Mouse (Mus musculus) midbrain, postnatal 0 days (tissue): Measurements from ENCODE around the gene Gmppa. TPM values are rescaled to one million over a fixed set of nuclear protein-coding genes. Genes with fewer than 3 reads are reported as not detected.

Experiments
- ATAC-seq: fragments of 200-750 bp; cut with Nextera tagmentation; 2 replicates; pipeline ENCODE4 v1.8.0; 2017; ENCODE audit warnings: moderate number of reproducible peaks, mild to moderate bottlenecking, moderate TSS enrichment, moderate library complexity; ENCODE audit not compliant: low FRiP score
- DNase-seq: peaks from one replicate; pipeline ENCODE4 v3.0.0-alpha.2; 2015; ENCODE audit warnings: low spot score
- H3K27ac ChIP-seq: fragments of 300-500 bp; sonication (generic); 2 replicates; pipeline ENCODE4 v1.5.1; 2014; ENCODE audit warnings: low read depth, mild to moderate bottlenecking, low read length, mixed read lengths
- H3K27me3 ChIP-seq: fragments of 300-500 bp; sonication (generic); 2 replicates; pipeline ENCODE4 v1.6.1; 2014; ENCODE audit warnings: low read length, control low read depth, mixed read lengths; ENCODE audit not compliant: insufficient read depth
- H3K36me3 ChIP-seq: fragments of 300-500 bp; sonication (generic); 2 replicates; pipeline ENCODE4 v1.6.1; 2014; ENCODE audit warnings: low read length, control low read depth, mixed read lengths; ENCODE audit not compliant: insufficient read depth
- H3K4me1 ChIP-seq: fragments of 300-500 bp; sonication (generic); 2 replicates; pipeline ENCODE4 v1.6.1; 2014; ENCODE audit warnings: mild to moderate bottlenecking, control low read depth, antibody characterized with exemption, low read length, mixed read lengths; ENCODE audit not compliant: insufficient read depth
- H3K4me2 ChIP-seq: fragments of 300-500 bp; sonication (generic); 2 replicates; pipeline ENCODE4 v1.6.1; 2014; ENCODE audit warnings: low read depth, mild to moderate bottlenecking, low read length, mixed read lengths; ENCODE audit not compliant: poor library complexity, severe bottlenecking
- H3K4me3 ChIP-seq: fragments of 300-500 bp; sonication (generic); 2 replicates; pipeline ENCODE4 v1.5.1; 2014; ENCODE audit warnings: low read depth, mild to moderate bottlenecking, low read length, moderate library complexity
- H3K9ac ChIP-seq: fragments of 300-500 bp; sonication (generic); replicated peaks from 2 replicates; pipeline ENCODE4 v1.6.1; 2014; ENCODE audit warnings: mild to moderate bottlenecking, low read length, moderate library complexity, mixed read lengths; ENCODE audit not compliant: poor library complexity, severe bottlenecking
- H3K9me3 ChIP-seq: fragments of 300-500 bp; sonication (generic); 2 replicates; pipeline ENCODE4 v1.6.1; 2016; ENCODE audit warnings: low read length, control low read depth
- CTCF ChIP-seq: IDR thresholded peaks from 2 replicates; pipeline ENCODE4 v1.5.1; 2016; ENCODE audit warnings: antibody characterized with exemption, mild to moderate bottlenecking
- WGBS: fragments of 180-500 bp; shearing (Covaris S2); extraction: QIAGEN DNeasy Blood & Tissue Kit; methylation state at CpG from one replicate; pipeline ENCODE4 v1.1.7; 2014; 5-methylcytosine and 5-hydroxymethylcytosine counted together
- polyA plus RNA-seq: library from polyadenylated mRNA; unstranded; fragments of >200 nt; fragmentation: Nextera tagmentation; extraction: Ambion mirVana; gene quantifications from 2 replicates; pipeline ENCODE4 v1.2.1, GENCODE M21; 2015
- total RNA-seq: library from RNA; depleted of rRNA; stranded (reverse); fragments of >200 nt; gene quantifications from 2 replicates; pipeline ENCODE4 v1.2.3, GENCODE M21; 2014; rRNA removed

Gene Gmppa
- 77.1 and 94.9 TPM in 2 replicates for total RNA-seq
- polyA plus RNA-seq: 67.4 and 76.1 TPM in 2 replicates

DNA sequence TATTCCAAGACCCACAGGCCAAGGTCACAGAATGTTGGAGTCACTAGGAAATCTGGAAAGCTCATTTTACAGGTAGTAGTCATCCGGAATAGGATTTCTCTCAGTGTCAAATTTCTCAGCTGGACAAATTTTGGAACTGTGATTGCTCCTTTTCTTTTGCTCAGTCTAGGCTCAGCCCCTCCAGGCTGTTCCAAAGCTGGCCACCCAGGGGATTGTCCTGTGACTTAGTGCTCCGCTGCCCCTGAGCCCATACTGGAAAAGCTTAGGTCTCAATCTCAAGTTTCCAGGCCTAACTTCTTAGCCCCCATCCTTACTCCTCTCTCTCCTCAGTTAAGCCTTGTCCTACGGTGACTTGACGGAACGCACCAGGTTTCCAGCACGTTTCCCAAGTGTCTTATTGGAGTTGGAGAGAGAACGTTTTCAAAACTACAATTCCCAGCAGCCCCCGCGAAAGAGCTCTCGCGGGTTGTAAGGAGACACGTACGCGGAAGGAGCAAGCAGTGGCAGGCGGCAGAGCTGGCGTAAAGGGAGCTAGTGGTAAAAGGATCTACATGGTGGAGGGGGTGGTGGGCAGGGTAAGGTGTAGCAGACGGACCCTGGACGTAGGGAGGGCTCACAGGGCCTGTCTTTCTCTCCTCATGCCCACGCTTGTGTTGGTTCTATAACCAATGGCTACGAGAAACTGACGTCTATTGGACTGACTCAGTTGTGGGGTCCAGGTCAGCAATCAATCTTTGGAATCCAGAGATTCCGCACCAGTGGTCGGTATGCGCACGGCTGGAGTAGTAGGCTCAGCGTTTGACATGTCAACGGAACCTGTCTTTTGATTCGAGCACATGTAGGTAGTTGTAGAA, at the start of gene Gmppa:
Gene Gmppa (plus strand): TSS at position 456 of the 854 bp plus-strand sequence.
- Histone ChIP-seq H3K36me3 (peaks cover 8% of the 10 kb centered on the region; the same call in 1 of the 2 replicates), H3K9ac (peak within 1 kb of the TSS; percentile 72), H3K4me1 (peaks cover 7% of the 10 kb centered on the region; the same call in 1 of the 2 replicates), H3K4me2 (peak within 1 kb of the TSS; percentile 58), H3K4me3 (peak within 1 kb of the TSS; percentile 52), H3K27ac (peak within 1 kb of the TSS; percentile 73), H3K27me3 (no peaks in the 10 kb centered on the region), H3K9me3 (no peaks in the 10 kb centered on the region)
- ATAC-seq (peak; percentile 70; the same call in 1 of the 2 replicates), DNase-seq (peak; percentile 92)
- 4% methylated on average over 28 of the region's 28 CpGs for WGBS
- TF ChIP-seq CTCF: no peak

DNA sequence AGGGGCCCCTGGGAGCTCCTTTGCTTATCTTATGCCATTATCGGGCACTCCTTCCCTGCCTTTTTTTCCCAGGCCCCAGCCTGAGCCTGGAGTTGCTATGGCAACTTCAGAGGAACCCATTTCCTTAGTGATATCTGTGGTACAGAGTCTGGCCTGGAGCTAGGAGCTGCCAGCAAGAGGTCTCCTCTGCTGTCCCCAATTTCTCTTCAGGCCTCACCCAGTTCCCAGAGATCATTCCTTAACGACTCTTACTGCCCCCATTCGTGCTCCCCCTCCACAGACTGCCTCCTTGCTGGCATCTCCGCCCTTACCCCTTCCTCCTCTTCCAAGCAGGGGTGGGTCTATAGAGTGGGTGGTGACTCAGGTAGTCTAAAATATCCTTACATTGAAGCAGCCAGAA, 49.6 kb upstream of the Gmppa start:
- Histone ChIP-seq H3K4me2 (peak overlapping the region; percentile 36), H3K9me3 (no peaks in the 10 kb centered on the region), H3K27ac (peak overlapping the region; percentile 47; the same call in 1 of the 2 replicates), H3K9ac (peak overlapping the region; percentile 42; the same call in 1 of the 2 replicates), H3K27me3 (peaks cover 11% of the 10 kb centered on the region; the same call in 1 of the 2 replicates), H3K36me3 (peaks cover 3% of the 10 kb centered on the region; the same call in 1 of the 2 replicates), H3K4me3 (no peak overlapping the region), H3K4me1 (peaks cover 40% of the 10 kb centered on the region)
- TF ChIP-seq CTCF: no peak
- 30% methylated on average over 4 of the region's 4 CpGs for WGBS
- ATAC-seq (no peak), DNase-seq (peak; percentile 60)

- Histone ChIP-seq H3K9ac (0 out of 2 replicates have a peak overlapping the region, but pooled peaks have one; percentile 13), H3K4me1 (peaks cover 40% of the 10 kb centered on the region), H3K27me3 (peaks cover 11% of the 10 kb centered on the region; the same call in 1 of the 2 replicates), H3K4me3 (peak overlapping the region; percentile 15; the same call in 1 of the 2 replicates), H3K27ac (no peak overlapping the region), H3K36me3 (peaks cover 3% of the 10 kb centered on the region), H3K4me2 (peak overlapping the region; percentile 43; the same call in 1 of the 2 replicates), H3K9me3 (no peaks in the 10 kb centered on the region)
- TF ChIP-seq CTCF: no peak
- ATAC-seq (no peak), DNase-seq (no peak)
- 28% methylated on average over 4 of the region's 7 CpGs for WGBS
Observed at GRCm38 (mm10) chr1:75387469-75387928, 48.2 kb upstream of the Gmppa start.

- Histone ChIP-seq H3K9me3 (no peaks in the 10 kb centered on the region), H3K4me2 (peak overlapping the region; percentile 43), H3K27ac (no peak overlapping the region), H3K36me3 (peaks cover 5% of the 10 kb centered on the region), H3K27me3 (peaks cover 11% of the 10 kb centered on the region; the same call in 1 of the 2 replicates), H3K9ac (peak overlapping the region; percentile 24; the same call in 1 of the 2 replicates), H3K4me1 (peaks cover 34% of the 10 kb centered on the region), H3K4me3 (peak overlapping the region; percentile 15; the same call in 1 of the 2 replicates)
- 14% methylated on average over 94 of the region's 94 CpGs for WGBS
- no peak for ATAC-seq
- no peak; the same call in 1 of the 2 replicates for TF ChIP-seq CTCF
- DNase-seq: no peak
Observed at GRCm38 (mm10) chr1:75387929-75388897, 47.5 kb upstream of the Gmppa start.

GRCm38 (mm10) chr1:75388898-75389515, 46.7 kb upstream of the Gmppa start:
- H3K4me3 ChIP-seq: peak overlapping the region; percentile 15; the same call in 1 of the 2 replicates
- 0 out of 2 replicates have a peak overlapping the region, but pooled peaks have one; percentile 24 for H3K9ac ChIP-seq
- DNase-seq (no peak), ATAC-seq (no peak)
- H3K27me3 ChIP-seq: peaks cover 11% of the 10 kb centered on the region; the same call in 1 of the 2 replicates
- TF ChIP-seq CTCF: no peak
- no peak overlapping the region for H3K27ac ChIP-seq
- H3K4me2 ChIP-seq: peak overlapping the region; percentile 43; the same call in 1 of the 2 replicates
- H3K9me3 ChIP-seq: no peaks in the 10 kb centered on the region
- peaks cover 34% of the 10 kb centered on the region for H3K4me1 ChIP-seq
- H3K36me3 ChIP-seq: peaks cover 8% of the 10 kb centered on the region
- 28% methylated on average over 23 of the region's 23 CpGs for WGBS
